Mouse (Mus musculus) myocyte (in vitro differentiated cells): ENCODE data around the gene Rps6kb1. TPM values are rescaled to one million over a fixed set of nuclear protein-coding genes. Genes with fewer than 3 reads are reported as not detected.

ENCODE experiments used
- H3K27me3 ChIP-seq: one replicate; pipeline ENCODE4 v1.6.1; 2011; ENCODE audit not compliant: control insufficient read depth, insufficient read depth, insufficient read length
- H3K36me3 ChIP-seq: one replicate; pipeline ENCODE4 v1.6.1; 2011; ENCODE audit not compliant: control insufficient read depth, insufficient read depth
- H3K4me2 ChIP-seq: one replicate; pipeline ENCODE4 v1.6.1; 2011; ENCODE audit warnings: low read depth, control low read depth
- H3K4me3 ChIP-seq: one replicate; pipeline ENCODE4 v1.5.1; 2011; ENCODE audit warnings: mild to moderate bottlenecking, control low read depth, moderate library complexity
- H3K79me2 ChIP-seq: one replicate; pipeline ENCODE4 v1.6.1; 2011; ENCODE audit not compliant: control insufficient read depth, insufficient read depth
- H3ac ChIP-seq: one replicate; pipeline ENCODE4 v1.6.1; 2011; ENCODE audit not compliant: control insufficient read depth, insufficient read length
- CEBPB ChIP-seq: IDR thresholded peaks from 2 replicates; pipeline ENCODE4 v1.6.1; 2011; ENCODE audit warnings: mild to moderate bottlenecking, moderate library complexity; ENCODE audit not compliant: poor library complexity, insufficient read depth, severe bottlenecking
- E2F4 ChIP-seq: IDR thresholded peaks from one replicate; pipeline ENCODE4 v1.6.1; 2011; ENCODE audit warnings: mild to moderate bottlenecking, control low read depth, moderate library complexity; ENCODE audit not compliant: insufficient read depth
- MAX ChIP-seq: IDR thresholded peaks from one replicate; pipeline ENCODE4 v1.6.1; 2011; ENCODE audit warnings: low read depth, mild to moderate bottlenecking, control low read depth
- MYOD1 ChIP-seq, 3 experiments: IDR thresholded peaks; one replicate each; pipeline ENCODE4 v1.6.1; 2011; ENCODE audit warnings: control low read depth in 2 of 3, low read depth in 2 of 3, mild to moderate bottlenecking in 2 of 3, moderate library complexity in 1 of 3; ENCODE audit not compliant: insufficient read length in 2 of 3, control insufficient read depth in 1 of 3
- MYOG ChIP-seq, 3 experiments: IDR thresholded peaks; one replicate each; pipeline ENCODE4 v1.6.1; 2011; ENCODE audit warnings: control low read depth in 2 of 3, low read depth in 2 of 3, mild to moderate bottlenecking in 2 of 3; ENCODE audit not compliant: insufficient read length in 2 of 3, control insufficient read depth in 1 of 3, insufficient read depth in 1 of 3
- POLR2A ChIP-seq: IDR thresholded peaks from one replicate; pipeline ENCODE4 v1.6.1; 2011; ENCODE audit warnings: low read depth, mild to moderate bottlenecking, control low read depth, moderate library complexity; ENCODE audit not compliant: insufficient read length
- POLR2AphosphoS2 ChIP-seq: IDR thresholded peaks from one replicate; pipeline ENCODE4 v1.6.1; 2011; ENCODE audit warnings: low read depth, control low read depth; ENCODE audit not compliant: insufficient read length
- REST ChIP-seq: IDR thresholded peaks from one replicate; pipeline ENCODE4 v1.6.1; 2011; ENCODE audit warnings: mild to moderate bottlenecking, control low read depth, moderate library complexity; ENCODE audit not compliant: insufficient read depth, insufficient read length
- SRF ChIP-seq: IDR thresholded peaks from one replicate; pipeline ENCODE4 v1.6.1; 2011; ENCODE audit warnings: low read depth; ENCODE audit not compliant: control insufficient read depth, insufficient read length
- TCF12 ChIP-seq: IDR thresholded peaks from one replicate; pipeline ENCODE4 v1.6.1; 2011; ENCODE audit warnings: mild to moderate bottlenecking, control low read depth; ENCODE audit not compliant: poor library complexity, insufficient read depth, severe bottlenecking
- TCF3 ChIP-seq: IDR thresholded peaks from one replicate; pipeline ENCODE4 v1.6.1; 2011; ENCODE audit warnings: low read depth, control low read depth; ENCODE audit not compliant: insufficient read length
- USF1 ChIP-seq: IDR thresholded peaks from one replicate; pipeline ENCODE4 v1.6.1; 2011; ENCODE audit warnings: low read depth, mild to moderate bottlenecking, control low read depth, moderate library complexity
- polyA plus RNA-seq: library from polyadenylated mRNA; unstranded; fragments of >200 nt; fragmentation: generic; extraction: Trizol; gene quantifications from one replicate; pipeline ENCODE4 v1.2.1, GENCODE M21; 2012; ENCODE audit warnings: missing spikeins

Gene Rps6kb1
- polyA plus RNA-seq, 1 experiment = 13.0 TPM

DNA sequence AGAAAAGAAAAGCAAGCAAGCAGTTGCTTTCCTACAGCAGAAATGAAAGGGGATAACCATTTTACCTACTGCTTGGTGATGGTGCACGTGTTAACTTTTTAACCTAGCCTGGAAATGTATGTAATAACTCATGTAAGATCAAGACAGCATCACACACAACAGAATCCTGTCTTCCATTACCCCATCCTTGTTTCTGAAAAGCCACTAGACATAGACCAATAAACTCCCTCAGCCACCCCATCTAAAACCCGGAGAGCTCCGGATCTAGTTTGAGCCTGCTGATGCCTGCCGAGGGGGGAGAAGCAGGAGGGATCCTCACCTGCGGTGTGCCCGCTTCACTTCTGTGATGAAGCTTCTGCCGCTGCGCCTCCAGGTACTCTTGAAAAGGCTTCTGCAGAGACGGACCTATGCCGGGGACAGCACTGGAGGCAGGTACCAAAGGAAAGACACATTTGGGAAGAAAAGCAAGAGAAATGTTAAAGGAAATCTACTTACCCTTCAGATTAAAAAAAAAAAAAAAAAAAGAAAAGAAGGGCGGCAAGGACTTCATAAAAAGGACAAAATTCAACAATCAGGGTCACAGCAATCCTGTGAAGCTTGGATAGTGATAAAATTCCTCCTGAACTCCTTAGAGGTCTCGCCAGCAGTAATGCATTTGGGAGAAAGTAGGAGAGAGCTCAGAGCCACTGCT, 41.7 kb upstream of the Rps6kb1 start:
- peak overlapping the region; percentile 93 for H3K4me3 ChIP-seq
- no peak for TF ChIP-seq CEBPB
- TF ChIP-seq MYOG (IDR thresholded peaks at IDR 0.05; ENCODE audit: control insufficient read depth in 1 of 3, insufficient read depth in 1 of 3, insufficient read length in 2 of 3, low read depth in 2 of 3) = peak in 1 of 3 experiments; percentile 13
- peak; percentile 48 for TF ChIP-seq POLR2A
- TF ChIP-seq POLR2AphosphoS2 = peak; percentile 68
- H3K4me2 ChIP-seq = peak overlapping the region; percentile 36
- H3K27me3 ChIP-seq = no peaks in the 10 kb centered on the region
- H3ac ChIP-seq = peak overlapping the region; percentile 73
- H3K36me3 ChIP-seq = peaks cover 42% of the 10 kb centered on the region
- H3K79me2 ChIP-seq = peaks cover 76% of the 10 kb centered on the region

DNA sequence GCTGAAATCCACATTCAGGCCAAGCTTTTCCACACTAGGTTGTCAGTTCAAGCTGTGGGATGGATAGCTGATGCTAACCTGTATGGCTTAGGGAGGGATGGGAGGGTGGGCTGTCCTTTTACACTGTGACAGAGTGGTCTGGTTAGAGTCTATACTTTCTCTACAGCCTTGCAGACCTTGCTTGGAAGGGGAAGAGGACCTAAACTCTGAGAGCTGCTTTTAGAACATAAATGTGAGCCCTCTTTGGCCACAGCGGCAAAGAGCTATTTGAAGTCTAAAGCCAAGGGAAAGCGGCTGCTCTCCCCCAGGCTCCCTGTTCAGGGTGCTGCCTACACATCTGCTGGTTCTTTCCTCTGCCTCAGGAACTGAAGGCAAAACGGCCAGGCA, 41.0 kb upstream of the Rps6kb1 start:
- peaks cover 38% of the 10 kb centered on the region for H3K36me3 ChIP-seq
- no peak for TF ChIP-seq MYOD1 (IDR thresholded peaks at IDR 0.05; ENCODE audit: control insufficient read depth in 1 of 3, insufficient read length in 2 of 3, low read depth in 2 of 3)
- TF ChIP-seq CEBPB = no peak
- no peak for TF ChIP-seq TCF12
- TF ChIP-seq E2F4 = no peak
- peak; percentile 51 for TF ChIP-seq POLR2A
- TF ChIP-seq USF1 = no peak
- no peak for TF ChIP-seq REST
- peak; percentile 72 for TF ChIP-seq POLR2AphosphoS2
- TF ChIP-seq MAX = no peak
- TF ChIP-seq TCF3 = no peak
- no peak for TF ChIP-seq MYOG (IDR thresholded peaks at IDR 0.05; ENCODE audit: control insufficient read depth in 1 of 3, insufficient read depth in 1 of 3, insufficient read length in 2 of 3, low read depth in 2 of 3)
- no peak for TF ChIP-seq SRF

GRCm38 (mm10) chr11:86584898-86585597, 40.4 kb upstream of the Rps6kb1 start:
- peaks cover 64% of the 10 kb centered on the region for H3K79me2 ChIP-seq
- peaks cover 35% of the 10 kb centered on the region for H3K36me3 ChIP-seq
- H3K4me2 ChIP-seq = peak overlapping the region; percentile 92
- TF ChIP-seq E2F4 (no peak), POLR2A (peak; percentile 16), REST (no peak)
- peak overlapping the region; percentile 93 for H3K4me3 ChIP-seq
- H3K27me3 ChIP-seq = no peaks in the 10 kb centered on the region
- peak overlapping the region; percentile 73 for H3ac ChIP-seq

More for the DNA sequence above, 41.0 kb upstream of the Rps6kb1 start:
- H3K79me2 ChIP-seq = peaks cover 69% of the 10 kb centered on the region
- peak overlapping the region; percentile 92 for H3K4me2 ChIP-seq
- no peaks in the 10 kb centered on the region for H3K27me3 ChIP-seq
- H3ac ChIP-seq = peak overlapping the region; percentile 73
- H3K4me3 ChIP-seq = peak overlapping the region; percentile 93

GRCm38 (mm10) chr11:86583990-86584897, 39.6 kb upstream of the Rps6kb1 start:
- no peaks in the 10 kb centered on the region for H3K27me3 ChIP-seq
- no peak for TF ChIP-seq REST
- TF ChIP-seq POLR2AphosphoS2 = peak; percentile 98
- no peak for TF ChIP-seq TCF3
- TF ChIP-seq POLR2A = peak; percentile 77
- TF ChIP-seq MYOD1 (IDR thresholded peaks at IDR 0.05; ENCODE audit: control insufficient read depth in 1 of 3, insufficient read length in 2 of 3, low read depth in 2 of 3) = no peak
- no peak for TF ChIP-seq E2F4
- H3ac ChIP-seq = no peak overlapping the region
- peaks cover 35% of the 10 kb centered on the region for H3K36me3 ChIP-seq
- peaks cover 56% of the 10 kb centered on the region for H3K79me2 ChIP-seq
- peak overlapping the region; percentile 92 for H3K4me2 ChIP-seq
- peak overlapping the region; percentile 93 for H3K4me3 ChIP-seq

DNA sequence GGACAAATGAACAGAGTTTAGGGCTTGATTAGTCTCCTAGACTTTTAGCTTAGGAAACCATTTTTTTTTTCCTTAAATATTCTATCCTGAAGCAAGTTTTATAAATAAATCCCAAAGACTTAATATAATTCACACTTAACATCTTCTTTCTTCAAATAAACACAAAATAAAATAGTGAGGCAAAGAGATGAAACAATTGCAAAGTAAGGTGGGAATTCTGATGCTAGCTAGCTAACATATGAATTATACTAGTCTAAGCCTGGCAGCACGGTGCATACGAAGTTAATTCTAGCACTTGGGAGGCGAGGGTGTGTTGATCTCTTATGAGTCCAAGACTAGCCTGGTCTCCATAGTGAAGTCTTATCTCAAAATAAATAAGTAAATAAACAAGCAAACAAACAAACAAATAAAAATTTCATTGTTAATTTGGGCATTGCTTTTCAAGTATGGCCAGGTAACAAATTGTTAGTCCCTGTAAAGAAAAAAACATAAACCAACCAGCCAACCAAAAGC, 38.8 kb upstream of the Rps6kb1 start:
- Histone ChIP-seq H3K36me3 (peaks cover 35% of the 10 kb centered on the region), H3K4me2 (peak overlapping the region; percentile 92), H3K4me3 (peak overlapping the region; percentile 93), H3K27me3 (no peaks in the 10 kb centered on the region), H3K79me2 (peaks cover 48% of the 10 kb centered on the region), H3ac (no peak overlapping the region)
- TF ChIP-seq POLR2A (peak; percentile 52), MAX (no peak), MYOD1 (IDR thresholded peaks at IDR 0.05; ENCODE audit: control insufficient read depth in 1 of 3, insufficient read length in 2 of 3, low read depth in 2 of 3) (no peak), TCF12 (no peak), SRF (no peak), MYOG (IDR thresholded peaks at IDR 0.05; ENCODE audit: control insufficient read depth in 1 of 3, insufficient read depth in 1 of 3, insufficient read length in 2 of 3, low read depth in 2 of 3) (no peak), POLR2AphosphoS2 (peak; percentile 78), REST (no peak), E2F4 (no peak), CEBPB (no peak)
